Mouse (Mus musculus) embryonic facial prominence, embryonic 10.5 days (tissue): Measurements from ENCODE around the gene Doc2b. TPM values are rescaled to one million over a fixed set of nuclear protein-coding genes. Genes with fewer than 3 reads are reported as not detected.

Source experiments
- DNase-seq: peaks from one replicate; pipeline ENCODE4 v3.0.0-alpha.2; 2017; ENCODE audit warnings: low spot score
- H3K27ac ChIP-seq: fragments of 300-500 bp; sonication (generic); replicated peaks from 2 replicates; pipeline ENCODE4 v1.5.1; 2016; ENCODE audit warnings: mild to moderate bottlenecking
- H3K27me3 ChIP-seq: fragments of 300-500 bp; sonication (generic); replicated peaks from 2 replicates; pipeline ENCODE4 v1.6.1; 2016; ENCODE audit warnings: low read depth, mild to moderate bottlenecking; ENCODE audit not compliant: poor library complexity, severe bottlenecking
- H3K36me3 ChIP-seq: fragments of 300-500 bp; sonication (generic); replicated peaks from 2 replicates; pipeline ENCODE4 v1.6.1; 2016; ENCODE audit warnings: mild to moderate bottlenecking, moderate library complexity
- H3K4me1 ChIP-seq: fragments of 300-500 bp; sonication (generic); 2 replicates; pipeline ENCODE4 v1.6.1; 2016
- H3K4me3 ChIP-seq: fragments of 300-500 bp; sonication (generic); 2 replicates; pipeline ENCODE4 v1.5.1; 2016; ENCODE audit warnings: mild to moderate bottlenecking, moderate library complexity
- H3K9me3 ChIP-seq: fragments of 300-500 bp; sonication (generic); 2 replicates; pipeline ENCODE4 v1.6.1; 2016; ENCODE audit warnings: mild to moderate bottlenecking
- WGBS: fragments of 180-500 bp; shearing (Covaris S2); methylation state at CpG from one replicate; pipeline ENCODE4 v1.1.7; 2016; 5-methylcytosine and 5-hydroxymethylcytosine counted together
- polyA plus RNA-seq: library from polyadenylated mRNA; unstranded; fragments of >200 nt; fragmentation: Nextera tagmentation; extraction: Ambion mirVana; gene quantifications from 2 replicates; pipeline ENCODE4 v1.2.1, GENCODE M21; 2016

The Doc2b gene
- polyA plus RNA-seq, 1 experiment from 2014 or later, result 0.22 TPM

DNA sequence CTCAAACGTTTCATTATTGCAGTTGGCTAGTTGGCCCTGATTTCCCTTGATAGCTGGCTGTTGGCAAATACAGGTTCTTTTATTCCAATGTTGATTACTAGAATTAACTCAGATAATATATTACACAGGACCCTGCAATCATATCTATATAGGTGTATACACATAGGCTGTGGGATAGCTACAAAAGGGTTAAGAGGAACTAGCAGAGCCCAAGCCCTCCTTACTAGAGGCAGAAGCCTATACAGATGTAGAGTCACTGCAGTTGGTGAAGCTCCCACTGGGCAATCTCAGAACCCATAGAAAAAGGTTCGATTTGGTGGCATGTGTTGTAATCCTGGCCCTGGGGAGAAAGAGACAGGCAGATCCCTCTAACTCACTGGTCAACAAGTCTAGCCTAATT is 68.7 kb downstream of the Doc2b start:
- Histone ChIP-seq H3K27ac (no peak overlapping the region), H3K4me3 (no peak overlapping the region), H3K9me3 (no peaks in the 10 kb centered on the region), H3K4me1 (peaks cover 20% of the 10 kb centered on the region), H3K27me3 (no peaks in the 10 kb centered on the region), H3K36me3 (no peaks in the 10 kb centered on the region)
- no peak for DNase-seq
- WGBS, result 73% methylated on average over 2 of the region's 2 CpGs

- no peak for DNase-seq
- Histone ChIP-seq H3K4me3 (no peak overlapping the region), H3K27me3 (no peaks in the 10 kb centered on the region), H3K9me3 (peaks cover 11% of the 10 kb centered on the region; the same call in 1 of the 2 replicates), H3K27ac (no peak overlapping the region), H3K4me1 (no peaks in the 10 kb centered on the region), H3K36me3 (no peaks in the 10 kb centered on the region)
- 64% methylated on average over 4 of the region's 4 CpGs for WGBS
Measured at GRCm38 (mm10) chr11:75722339-75722738, 73.5 kb downstream of the Doc2b start.

Other genes starting within 250 kb of the Doc2b start
- 61.5 TPM in 2 replicates for gene Pitpna, start 208.0 kb downstream of the Doc2b start, polyA plus RNA-seq
- 16.5 and 19.0 TPM in 2 replicates for gene Inpp5k, start 165.1 kb downstream of the Doc2b start, polyA plus RNA-seq
- 19.3 and 22.3 TPM in 2 replicates for gene Myo1c, start 145.5 kb downstream of the Doc2b start, polyA plus RNA-seq
- 112 and 114 TPM in 2 replicates for gene Crk, start 116.8 kb downstream of the Doc2b start, polyA plus RNA-seq
- gene Ywhae, start 63.2 kb downstream of the Doc2b start, polyA plus RNA-seq, result 1,280 and 1,286 TPM in 2 replicates
- 2.2 and 3.5 TPM in 2 replicates for gene Rph3al, start 142.4 kb upstream of the Doc2b start, polyA plus RNA-seq
- 0.65 and 0.99 TPM in 2 replicates for gene 1700016K19Rik, start 203.9 kb upstream of the Doc2b start, polyA plus RNA-seq
- 24.6 and 29.7 TPM in 2 replicates for gene Rflnb, start 231.7 kb upstream of the Doc2b start, polyA plus RNA-seq